In genomic region chr19:44293769-44294551, GRCm38 (mm10) we compare ENCODE assay signal across 8 mouse cellular contexts. TPM values are rescaled to one million over a fixed set of nuclear protein-coding genes. Genes with fewer than 3 reads are reported as not detected.
A peak's percentile ranks its signal among the peaks of the same experiment; 100 is the strongest.
DNase-seq lines count a peak whose midpoint lies in the region; ATAC-seq and TF ChIP-seq lines count a peak whose summit lies in the region.

No protein-coding gene starts in this region.

- no peaks in the 10 kb centered on the region for H3K9me3 ChIP-seq in embryonic facial prominence, embryonic 15.5 days (replicated peaks)
- no peaks in the 10 kb centered on the region for H3K9me3 ChIP-seq in kidney, embryonic 14.5 days (ENCODE audit: control insufficient read depth, low read length)
- H3K9me3 ChIP-seq in limb, embryonic 14.5 days (ENCODE audit: control insufficient read depth, low read length), result no peaks in the 10 kb centered on the region
- H3K9me3 ChIP-seq in midbrain, embryonic 16.5 days (replicated peaks; ENCODE audit: control insufficient read depth, low read length, poor library complexity, severe bottlenecking), result no peaks in the 10 kb centered on the region

- 1% methylated on average over 30 of the region's 31 CpGs for WGBS in embryonic facial prominence, embryonic 15.5 days
- under 1% methylated on average over 30 of the region's 31 CpGs for WGBS in kidney, embryonic 14.5 days
- WGBS in limb, embryonic 14.5 days, result 1% methylated on average over 29 of the region's 31 CpGs
- under 1% methylated on average over 30 of the region's 31 CpGs for WGBS in midbrain, embryonic 16.5 days

- TF ChIP-seq POLR2A in bone marrow macrophage, adult 2 months (IDR thresholded peaks at IDR 0.05; ENCODE audit: borderline replicate concordance, low read depth, low read length), result peak; percentile 80; the same call in 1 of the 2 replicates
- peak; percentile 90; the same call in 1 of the 2 replicates for TF ChIP-seq POLR2A in limb, embryonic 14.5 days (IDR thresholded peaks at IDR 0.05; ENCODE audit: borderline replicate concordance, extremely low read depth, insufficient read depth, insufficient read length)

- peak; percentile 97 for ATAC-seq in embryonic facial prominence, embryonic 15.5 days (ENCODE audit: insufficient number of reproducible peaks, low FRiP score, low TSS enrichment, low read depth)
- peak; percentile 97 for ATAC-seq in kidney, embryonic 14.5 days (ENCODE audit: low FRiP score, low TSS enrichment)
- ATAC-seq in limb, embryonic 14.5 days (ENCODE audit: low FRiP score, low read depth), result peak; percentile 97
- peak; percentile 98 for ATAC-seq in midbrain, embryonic 16.5 days

- H3K36me3 ChIP-seq in embryonic facial prominence, embryonic 15.5 days, result peaks cover 33% of the 10 kb centered on the region
- peaks cover 40% of the 10 kb centered on the region for H3K36me3 ChIP-seq in kidney, embryonic 14.5 days (ENCODE audit: control insufficient read depth, insufficient read depth, low read length)
- peaks cover 40% of the 10 kb centered on the region for H3K36me3 ChIP-seq in limb, embryonic 14.5 days (ENCODE audit: control insufficient read depth, insufficient read depth, low read length)
- H3K36me3 ChIP-seq in midbrain, embryonic 16.5 days (ENCODE audit: control insufficient read depth, insufficient read depth, low read length), result peaks cover 3% of the 10 kb centered on the region; the same call in 1 of the 2 replicates

- peak overlapping the region; percentile 92 for H3K4me2 ChIP-seq in embryonic facial prominence, embryonic 15.5 days (replicated peaks)
- peak overlapping the region; percentile 91 for H3K4me2 ChIP-seq in kidney, embryonic 14.5 days (replicated peaks; ENCODE audit: low read depth, low read length)
- peak overlapping the region; percentile 96 for H3K4me2 ChIP-seq in limb, embryonic 14.5 days (replicated peaks; ENCODE audit: low read depth, low read length, severe bottlenecking)
- H3K4me2 ChIP-seq in midbrain, embryonic 16.5 days (ENCODE audit: low read length), result peak overlapping the region; percentile 95

- peak; percentile 97 for DNase-seq in A20 (ENCODE audit: low read depth, low spot score)
- DNase-seq in heart, adult 9 months (ENCODE audit: low spot score in 2 of 2), result peak; percentile 89 to 91
- DNase-seq in limb, embryonic 14.5 days (ENCODE audit: low spot score), result peak; percentile 99
- DNase-seq in spleen, postnatal 10 days (ENCODE audit: low spot score in 2 of 2), result peak; percentile 54 to 75

- no peaks in the 10 kb centered on the region for H3K27me3 ChIP-seq in embryonic facial prominence, embryonic 15.5 days
- H3K27me3 ChIP-seq in kidney, embryonic 14.5 days (ENCODE audit: control insufficient read depth, insufficient read depth, low read length), result no peaks in the 10 kb centered on the region
- H3K27me3 ChIP-seq in limb, embryonic 14.5 days (ENCODE audit: control insufficient read depth, insufficient read depth, low read length), result no peaks in the 10 kb centered on the region
- H3K27me3 ChIP-seq in midbrain, embryonic 16.5 days (ENCODE audit: control insufficient read depth, insufficient read depth, low read depth, low read length), result no peaks in the 10 kb centered on the region

- H3K4me3 ChIP-seq in bone marrow macrophage, adult 2 months (ENCODE audit: insufficient read depth, low read length), result peak overlapping the region; percentile 98
- peak overlapping the region; percentile 91 for H3K4me3 ChIP-seq in embryonic facial prominence, embryonic 15.5 days (replicated peaks)
- peak overlapping the region; percentile 96 for H3K4me3 ChIP-seq in kidney, embryonic 14.5 days (ENCODE audit: low read length)
- peak overlapping the region; percentile 92 for H3K4me3 ChIP-seq in limb, embryonic 14.5 days (replicated peaks; ENCODE audit: low read length)
- H3K4me3 ChIP-seq in midbrain, embryonic 16.5 days (ENCODE audit: low read depth, low read length), result peak overlapping the region; percentile 77

- no peak for TF ChIP-seq CTCF in bone marrow macrophage, adult 2 months (IDR thresholded peaks at IDR 0.05; ENCODE audit: low read depth, low read length)

- peak overlapping the region; percentile 98 for H3K27ac ChIP-seq in bone marrow macrophage, adult 2 months (ENCODE audit: insufficient read depth, low read depth, low read length)
- peak overlapping the region; percentile 98 for H3K27ac ChIP-seq in embryonic facial prominence, embryonic 15.5 days (replicated peaks)
- H3K27ac ChIP-seq in kidney, embryonic 14.5 days (ENCODE audit: low read depth, low read length), result peak overlapping the region; percentile 98
- peak overlapping the region; percentile 94 for H3K27ac ChIP-seq in limb, embryonic 14.5 days (replicated peaks; ENCODE audit: low read depth, low read length)
- H3K27ac ChIP-seq in midbrain, embryonic 16.5 days (ENCODE audit: low read length), result peak overlapping the region; percentile 99

- H3K9ac ChIP-seq in embryonic facial prominence, embryonic 15.5 days, result peak overlapping the region; percentile 91
- H3K9ac ChIP-seq in kidney, embryonic 14.5 days (ENCODE audit: low read depth, low read length), result peak overlapping the region; percentile 87
- H3K9ac ChIP-seq in limb, embryonic 14.5 days (ENCODE audit: low read depth, low read length, severe bottlenecking), result peak overlapping the region; percentile 86
- peak overlapping the region; percentile 89 for H3K9ac ChIP-seq in midbrain, embryonic 16.5 days (ENCODE audit: low read depth, low read length)

- peaks cover 27% of the 10 kb centered on the region for H3K4me1 ChIP-seq in bone marrow macrophage, adult 2 months (ENCODE audit: control insufficient read depth, insufficient read depth, low read length)
- peaks cover 57% of the 10 kb centered on the region for H3K4me1 ChIP-seq in embryonic facial prominence, embryonic 15.5 days
- peaks cover 40% of the 10 kb centered on the region for H3K4me1 ChIP-seq in kidney, embryonic 14.5 days (ENCODE audit: control insufficient read depth, insufficient read depth, low read length)
- H3K4me1 ChIP-seq in limb, embryonic 14.5 days (ENCODE audit: control insufficient read depth, insufficient read depth, low read length), result peaks cover 46% of the 10 kb centered on the region
- peaks cover 44% of the 10 kb centered on the region for H3K4me1 ChIP-seq in midbrain, embryonic 16.5 days (ENCODE audit: control insufficient read depth, insufficient read depth, low read length)

RNA-seq across cellular contexts. Expression of gene Scd2, which starts 0.5 kb away (rescaled TPM):
- 6.7 and 7.7 TPM in 2 replicates for polyA plus RNA-seq in bone marrow macrophage, adult 2 months (2012; ENCODE audit: insufficient read depth, insufficient read length, missing spikeins)
- 179 and 181 TPM in 2 replicates for polyA plus RNA-seq in embryonic facial prominence, embryonic 15.5 days (2015; fragmentation: Nextera tagmentation; extraction: Ambion mirVana)
- polyA plus RNA-seq in kidney, embryonic 14.5 days (2014; fragmentation: Nextera tagmentation; extraction: Ambion mirVana), result 103 and 205 TPM in 2 replicates
- polyA plus RNA-seq in limb, embryonic 14.5 days (2012; rRNA removed), result 274 and 383 TPM in 2 replicates
- 216 and 218 TPM in 2 replicates for polyA plus RNA-seq in limb, embryonic 14.5 days (2014; fragmentation: Nextera tagmentation; extraction: Ambion mirVana)
- 281 and 311 TPM in 2 replicates for polyA plus RNA-seq in midbrain, embryonic 16.5 days (2015; fragmentation: Nextera tagmentation; extraction: Ambion mirVana)

RNA-seq across cellular contexts. Expression of gene Scd4, which starts 38.9 kb away (rescaled TPM):
- not detected in 2 replicates for polyA plus RNA-seq in bone marrow macrophage, adult 2 months (2012; ENCODE audit: insufficient read depth, insufficient read length, missing spikeins)
- 0.16 and 0.39 TPM in 2 replicates for polyA plus RNA-seq in embryonic facial prominence, embryonic 15.5 days (2015; fragmentation: Nextera tagmentation; extraction: Ambion mirVana)
- 0.11 TPM in 1 of 2 replicates, not detected in the other for polyA plus RNA-seq in kidney, embryonic 14.5 days (2014; fragmentation: Nextera tagmentation; extraction: Ambion mirVana)
- polyA plus RNA-seq in limb, embryonic 14.5 days (2012; rRNA removed), result 0.76 and 0.80 TPM in 2 replicates
- 0.12 and 0.35 TPM in 2 replicates for polyA plus RNA-seq in limb, embryonic 14.5 days (2014; fragmentation: Nextera tagmentation; extraction: Ambion mirVana)
- 0.18 and 0.19 TPM in 2 replicates for polyA plus RNA-seq in midbrain, embryonic 16.5 days (2015; fragmentation: Nextera tagmentation; extraction: Ambion mirVana)

Comparison
In these comparisons a context has a peak if more than half of its experiments do, and no peak if none do; other contexts are left out.
1. Peak in every context shown above with its lines: DNase-seq, ATAC-seq, H3K4me3 ChIP-seq and H3K27ac ChIP-seq.
2. RNA of gene Scd2, which starts 0.5 kb away (polyA plus RNA-seq): 281 to 311 TPM in midbrain, embryonic 16.5 days, 216 to 383 TPM in limb, embryonic 14.5 days, 103 to 205 TPM in kidney, embryonic 14.5 days and 179 to 181 TPM in embryonic facial prominence, embryonic 15.5 days; 6.7 to 7.7 TPM in bone marrow macrophage, adult 2 months; every median in the first group is over 10 times any median in the second.